Mouse (Mus musculus) CH12.LX (cell line): ENCODE results near the gene Comtd1.

Source experiments
- BHLHE40 ChIP-seq: IDR thresholded peaks from 2 replicates; pipeline ENCODE4 v1.6.1; 2011; ENCODE audit warnings: mild to moderate bottlenecking, low read depth, low read length, improper control_type of control experiment
- CTCF ChIP-seq, 2 experiments: IDR thresholded peaks in 1 of 2; conservative IDR thresholded peaks in 1 of 2; 2 replicates each; pipeline ENCODE4 v1.5.1; 2011 to 2012; ENCODE audit warnings: low read depth in 2 of 2, low read length in 2 of 2, improper control_type of control experiment in 1 of 2, inconsistent platforms in 1 of 2, mild to moderate bottlenecking in 1 of 2, moderate library complexity in 1 of 2
- E2F4 ChIP-seq: IDR thresholded peaks from 2 replicates; pipeline ENCODE4 v1.6.1; 2011; ENCODE audit warnings: low read depth, low read length, improper control_type of control experiment; ENCODE audit not compliant: insufficient replicate concordance
- ELF1 ChIP-seq: IDR thresholded peaks from 2 replicates; pipeline ENCODE4 v1.6.1; 2014; ENCODE audit warnings: low read depth, mild to moderate bottlenecking, inconsistent platforms, low read length, improper control_type of control experiment
- MAFK ChIP-seq: IDR thresholded peaks from 2 replicates; pipeline ENCODE4 v1.6.1; 2011; ENCODE audit warnings: low read length, improper control_type of control experiment; ENCODE audit not compliant: insufficient replicate concordance
- MAX ChIP-seq: IDR thresholded peaks from 2 replicates; pipeline ENCODE4 v1.6.1; 2011; ENCODE audit warnings: low read length, improper control_type of control experiment
- MAZ ChIP-seq: IDR thresholded peaks from 2 replicates; pipeline ENCODE4 v1.6.1; 2012; ENCODE audit warnings: low read depth, mild to moderate bottlenecking, inconsistent platforms, low read length, improper control_type of control experiment, moderate library complexity
- MYC ChIP-seq: IDR thresholded peaks from 2 replicates; pipeline ENCODE4 v1.6.1; 2011; ENCODE audit warnings: low read depth, mild to moderate bottlenecking, improper control_type of control experiment, low read length
- POLR2A ChIP-seq: IDR thresholded peaks from 2 replicates; pipeline ENCODE4 v1.6.1; 2011; ENCODE audit warnings: low read depth, mild to moderate bottlenecking, improper control_type of control experiment, low read length
- RAD21 ChIP-seq: IDR thresholded peaks from 2 replicates; pipeline ENCODE4 v1.6.1; 2011; ENCODE audit warnings: low read depth, mild to moderate bottlenecking, low read length, improper control_type of control experiment, moderate library complexity
- USF1 ChIP-seq: IDR thresholded peaks from 2 replicates; pipeline ENCODE4 v1.6.1; 2014; ENCODE audit warnings: low read depth, mild to moderate bottlenecking, inconsistent platforms, low read length, improper control_type of control experiment
- ZC3H11A ChIP-seq: IDR thresholded peaks from 2 replicates; pipeline ENCODE4 v1.6.1; 2012; ENCODE audit warnings: low read depth, mild to moderate bottlenecking, inconsistent platforms, low read length, improper control_type of control experiment
- ZKSCAN1 ChIP-seq: IDR thresholded peaks from 2 replicates; pipeline ENCODE4 v1.6.1; 2012; ENCODE audit warnings: low read depth, inconsistent platforms, low read length, improper control_type of control experiment, borderline replicate concordance

- TF ChIP-seq MAFK (no peak), USF1 (peak; percentile 94), POLR2A (peak; percentile 83), CTCF (conservative IDR thresholded peaks at IDR 0.05 in 1 of 2, IDR thresholded peaks at IDR 0.05 in 1 of 2; ENCODE audit: low read depth in 2 of 2, low read length in 2 of 2) (peak in 1 of 2 experiments; percentile 17; a peak in 1 of 4 replicates), E2F4 (no peak), MAX (peak; percentile 100), MYC (peak; percentile 39; the same call in 1 of the 2 replicates), ZKSCAN1 (no peak), RAD21 (no peak), BHLHE40 (peak; percentile 95), MAZ (no peak), ZC3H11A (no peak), ELF1 (0 out of 2 replicates have a peak, but pooled peaks have one; percentile 5)
Measured at GRCm38 (mm10) chr14:21830876-21831767, 17.7 kb downstream of the Comtd1 start.
